Mouse (Mus musculus) intestine, embryonic 16.5 days (tissue): ENCODE measurements at regions not wholly inside any gene's neighbourhood (a gene's known extent, or its start where the extent isn't known, plus 50 kb on each side); places are given as distances from the start of the nearest gene placed in this dataset.
A peak's percentile ranks its signal among the peaks of the same experiment; 100 is the strongest.

Experiments used
- ATAC-seq: fragments of 200-750 bp; cut with Nextera tagmentation; 2 replicates; pipeline ENCODE4 v1.8.0; 2017; ENCODE audit warnings: moderate TSS enrichment, moderate library complexity
- H3K27ac ChIP-seq: fragments of 300-500 bp; sonication (generic); 2 replicates; pipeline ENCODE4 v1.5.1; 2014; ENCODE audit warnings: mild to moderate bottlenecking, low read length
- H3K27me3 ChIP-seq: fragments of 300-500 bp; sonication (generic); replicated peaks from 2 replicates; pipeline ENCODE4 v1.6.1; 2014; ENCODE audit warnings: low read length, control low read depth, mixed read lengths; ENCODE audit not compliant: control insufficient read depth, insufficient read depth
- H3K36me3 ChIP-seq: fragments of 300-500 bp; sonication (generic); 2 replicates; pipeline ENCODE4 v1.6.1; 2014; ENCODE audit warnings: low read length, control low read depth; ENCODE audit not compliant: control insufficient read depth, insufficient read depth
- H3K4me1 ChIP-seq: fragments of 300-500 bp; sonication (generic); 2 replicates; pipeline ENCODE4 v1.6.1; 2014; ENCODE audit warnings: low read length, control low read depth, mixed read lengths; ENCODE audit not compliant: control insufficient read depth, insufficient read depth
- H3K4me2 ChIP-seq: fragments of 300-500 bp; sonication (generic); 2 replicates; pipeline ENCODE4 v1.6.1; 2014; ENCODE audit warnings: low read depth, low read length, control low read depth
- H3K4me3 ChIP-seq: fragments of 300-500 bp; sonication (generic); 2 replicates; pipeline ENCODE4 v1.5.1; 2014; ENCODE audit warnings: mild to moderate bottlenecking, low read length
- H3K9ac ChIP-seq: fragments of 300-500 bp; sonication (generic); 2 replicates; pipeline ENCODE4 v1.6.1; 2014; ENCODE audit warnings: low read depth, low read length
- H3K9me3 ChIP-seq: fragments of 300-500 bp; sonication (generic); 2 replicates; pipeline ENCODE4 v1.6.1; 2016; ENCODE audit warnings: low read length, control low read depth; ENCODE audit not compliant: control insufficient read depth
- WGBS: fragments of 180-500 bp; shearing (Covaris S2); extraction: QIAGEN DNeasy Blood & Tissue Kit; methylation state at CpG from one replicate; pipeline ENCODE4 v1.1.7; 2014; 5-methylcytosine and 5-hydroxymethylcytosine counted together

GRCm38 (mm10) chr9:47364762-47365161 is 165.2 kb upstream of the Cadm1 start:
- H3K36me3 ChIP-seq = no peaks in the 10 kb centered on the region
- H3K27ac ChIP-seq = no peak overlapping the region
- no peak for ATAC-seq
- no peaks in the 10 kb centered on the region for H3K9me3 ChIP-seq
- H3K4me3 ChIP-seq = no peak overlapping the region
- H3K9ac ChIP-seq = no peak overlapping the region
- H3K4me1 ChIP-seq = peaks cover 9% of the 10 kb centered on the region; the same call in 1 of the 2 replicates
- H3K4me2 ChIP-seq = no peak overlapping the region
- WGBS = 67% methylated on average over 3 of the region's 3 CpGs
- H3K27me3 ChIP-seq = peaks cover 7% of the 10 kb centered on the region; the same call in 1 of the 2 replicates

DNA sequence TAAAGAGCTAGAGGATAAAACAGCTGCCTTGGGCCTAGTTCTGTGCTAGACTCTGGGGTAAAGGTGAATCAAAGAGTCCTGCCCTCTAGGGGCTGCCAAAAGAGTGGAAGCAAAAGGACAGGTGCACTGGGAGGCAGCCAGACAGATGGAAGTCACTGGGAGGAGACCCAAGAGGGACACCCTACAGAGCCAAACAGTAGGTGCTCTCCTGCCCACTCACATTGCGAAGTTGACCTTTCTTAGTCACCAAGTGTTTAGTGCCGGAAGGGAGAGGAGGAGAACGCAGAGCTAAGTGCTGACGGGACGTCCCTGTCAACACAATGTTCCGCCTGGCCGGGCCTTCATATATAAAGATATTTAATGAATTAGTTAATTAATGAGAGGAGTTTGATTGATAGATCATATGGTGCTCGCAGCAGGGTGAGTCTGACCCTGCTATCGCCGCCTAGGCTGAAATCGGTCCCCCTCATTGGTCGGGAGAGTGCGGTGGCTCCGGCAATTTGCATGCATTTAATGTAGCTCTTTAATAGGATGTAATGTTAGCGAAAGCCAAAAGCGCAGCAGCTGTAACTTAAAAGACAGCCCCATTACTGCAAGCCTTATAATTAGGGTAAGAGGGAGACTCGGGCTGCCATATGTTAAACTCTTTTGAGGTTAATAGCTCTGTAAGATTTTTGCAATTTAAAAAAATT is 162.6 kb upstream of the Cadm1 start:
- Histone ChIP-seq H3K27ac (no peak overlapping the region), H3K9ac (peak overlapping the region; percentile 54; the same call in 1 of the 2 replicates), H3K4me2 (peak overlapping the region; percentile 58), H3K36me3 (no peaks in the 10 kb centered on the region), H3K4me3 (peak overlapping the region; percentile 32), H3K27me3 (peaks cover 7% of the 10 kb centered on the region; the same call in 1 of the 2 replicates), H3K9me3 (no peaks in the 10 kb centered on the region), H3K4me1 (peaks cover 9% of the 10 kb centered on the region; the same call in 1 of the 2 replicates)
- 36% methylated on average over 17 of the region's 17 CpGs for WGBS
- no peak; the same call in 1 of the 2 replicates for ATAC-seq

DNA sequence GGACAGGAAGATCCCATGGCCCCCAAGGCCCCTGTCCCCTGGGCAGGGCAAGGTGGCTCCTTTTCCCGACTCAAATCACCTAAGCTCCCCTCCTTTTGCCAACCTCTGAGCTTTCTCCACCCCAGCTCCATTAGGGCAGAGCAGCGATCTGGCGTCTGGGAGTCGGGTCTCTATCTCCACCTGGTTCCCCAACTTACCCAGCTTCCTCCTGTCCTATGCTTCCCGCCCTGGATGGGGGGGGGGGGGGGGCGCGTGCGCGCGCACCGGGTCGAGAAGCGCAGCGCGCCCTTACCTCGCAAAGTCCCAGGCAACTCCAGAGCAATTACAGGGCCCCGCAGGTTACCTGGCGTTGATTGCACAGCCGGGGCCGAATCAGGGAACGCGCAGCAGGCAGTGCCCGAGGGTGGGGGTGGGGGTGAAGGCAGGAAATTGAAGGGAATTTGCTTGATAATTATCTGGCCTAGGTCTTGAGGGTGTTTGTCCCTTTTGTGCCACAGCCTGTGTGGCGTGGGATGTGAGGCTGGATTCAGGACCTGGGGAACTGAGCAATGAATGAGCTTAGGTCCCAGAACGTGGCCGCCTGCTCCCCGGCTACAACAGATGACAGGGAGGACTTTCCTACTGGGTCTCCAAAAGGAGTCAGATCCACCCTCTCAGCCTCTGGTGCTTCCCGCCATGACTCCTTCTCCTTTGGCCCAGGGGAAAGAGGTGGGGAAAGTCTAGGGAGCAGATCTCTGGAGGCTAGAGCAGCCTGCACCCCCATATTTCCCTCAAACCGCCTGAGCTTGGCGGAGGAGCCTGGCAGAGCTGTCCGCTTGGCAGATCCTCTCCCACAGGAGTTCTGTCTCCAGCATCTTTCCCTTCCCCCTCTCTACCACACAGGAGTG is 161.7 kb upstream of the Cadm1 start:
- H3K4me1 ChIP-seq = peaks cover 9% of the 10 kb centered on the region; the same call in 1 of the 2 replicates
- H3K4me3 ChIP-seq = peak overlapping the region; percentile 32
- no peak overlapping the region for H3K27ac ChIP-seq
- H3K4me2 ChIP-seq = peak overlapping the region; percentile 58
- ATAC-seq = peak; percentile 86
- 8% methylated on average over 31 of the region's 31 CpGs for WGBS
- peak overlapping the region; percentile 54 for H3K9ac ChIP-seq
- no peaks in the 10 kb centered on the region for H3K9me3 ChIP-seq
- H3K36me3 ChIP-seq = no peaks in the 10 kb centered on the region
- H3K27me3 ChIP-seq = peaks cover 7% of the 10 kb centered on the region; the same call in 1 of the 2 replicates

- Histone ChIP-seq H3K36me3 (no peaks in the 10 kb centered on the region), H3K27me3 (peaks cover 3% of the 10 kb centered on the region; the same call in 1 of the 2 replicates), H3K4me1 (peaks cover 9% of the 10 kb centered on the region; the same call in 1 of the 2 replicates), H3K27ac (no peak overlapping the region), H3K9me3 (no peaks in the 10 kb centered on the region), H3K4me2 (no peak overlapping the region), H3K4me3 (no peak overlapping the region), H3K9ac (no peak overlapping the region)
- WGBS = 81% methylated on average over 7 of the region's 7 CpGs
- no peak for ATAC-seq
Observed at GRCm38 (mm10) chr9:47372296-47372695, 157.7 kb upstream of the Cadm1 start.

- Histone ChIP-seq H3K27me3 (no peaks in the 10 kb centered on the region), H3K9ac (no peak overlapping the region), H3K4me2 (no peak overlapping the region), H3K4me1 (no peaks in the 10 kb centered on the region), H3K4me3 (no peak overlapping the region), H3K9me3 (no peaks in the 10 kb centered on the region), H3K36me3 (no peaks in the 10 kb centered on the region), H3K27ac (no peak overlapping the region)
- 95% methylated on average over 7 of the region's 7 CpGs for whole genome bisulfite sequencing
- no peak for ATAC-seq
Observed at GRCm38 (mm10) chr9:47374086-47374485, 155.9 kb upstream of the Cadm1 start.

- Histone ChIP-seq H3K4me2 (no peak overlapping the region), H3K4me1 (no peaks in the 10 kb centered on the region), H3K36me3 (no peaks in the 10 kb centered on the region), H3K27me3 (no peaks in the 10 kb centered on the region), H3K4me3 (no peak overlapping the region), H3K9me3 (no peaks in the 10 kb centered on the region), H3K9ac (no peak overlapping the region), H3K27ac (no peak overlapping the region)
- 69% methylated on average over 1 of the region's 1 CpGs for WGBS
- ATAC-seq = no peak
Observed at GRCm38 (mm10) chr9:47376645-47377044, 153.3 kb upstream of the Cadm1 start.

DNA sequence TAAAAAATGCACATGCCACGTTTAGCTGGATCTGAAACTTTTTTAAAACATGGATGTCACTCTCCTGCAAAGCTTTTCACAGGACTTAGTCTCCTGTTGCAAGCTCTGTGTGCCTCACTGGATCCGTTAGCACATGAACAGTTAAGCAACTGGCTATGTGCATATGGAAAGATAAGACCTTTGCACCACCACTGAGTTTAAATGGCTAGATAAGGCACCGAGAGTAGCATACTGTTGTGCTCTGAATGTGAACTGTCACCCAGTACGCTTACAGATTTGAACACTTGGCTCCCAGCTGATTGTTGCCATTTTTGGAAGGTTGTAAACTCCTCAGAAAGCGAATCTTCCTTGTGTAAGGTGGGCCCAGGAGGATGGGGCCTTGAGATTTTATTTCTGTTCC is 151.4 kb upstream of the Cadm1 start:
- H3K4me3 ChIP-seq = no peak overlapping the region
- no peaks in the 10 kb centered on the region for H3K4me1 ChIP-seq
- H3K27ac ChIP-seq = no peak overlapping the region
- H3K36me3 ChIP-seq = no peaks in the 10 kb centered on the region
- no peak overlapping the region for H3K9ac ChIP-seq
- H3K27me3 ChIP-seq = no peaks in the 10 kb centered on the region
- no peak for ATAC-seq
- WGBS = 69% methylated on average over 5 of the region's 5 CpGs
- no peak overlapping the region for H3K4me2 ChIP-seq
- no peaks in the 10 kb centered on the region for H3K9me3 ChIP-seq

DNA sequence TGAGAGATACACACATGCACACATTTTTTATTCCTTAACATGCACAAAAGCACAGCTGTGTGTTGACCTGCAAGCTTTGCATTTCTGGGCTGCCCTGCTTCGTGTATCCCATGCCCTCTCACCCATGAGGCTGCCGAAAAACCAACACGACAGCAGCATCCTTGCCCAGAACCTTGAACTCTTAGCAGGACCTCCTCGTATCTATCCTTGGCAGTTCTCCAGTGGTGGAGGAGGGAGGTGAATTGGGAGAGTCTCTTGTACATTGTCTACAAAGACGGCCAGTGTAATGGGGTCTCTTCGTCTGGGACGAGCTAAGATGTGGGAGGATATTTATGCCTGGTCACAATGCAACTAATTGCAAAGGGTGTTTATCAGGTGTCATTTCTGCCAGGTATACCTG is 149.6 kb upstream of the Cadm1 start:
- Histone ChIP-seq H3K27ac (no peak overlapping the region), H3K4me2 (no peak overlapping the region), H3K9ac (no peak overlapping the region), H3K9me3 (no peaks in the 10 kb centered on the region), H3K27me3 (no peaks in the 10 kb centered on the region), H3K36me3 (no peaks in the 10 kb centered on the region), H3K4me3 (no peak overlapping the region), H3K4me1 (no peaks in the 10 kb centered on the region)
- no peak for ATAC-seq
- WGBS = 56% methylated on average over 7 of the region's 7 CpGs

DNA sequence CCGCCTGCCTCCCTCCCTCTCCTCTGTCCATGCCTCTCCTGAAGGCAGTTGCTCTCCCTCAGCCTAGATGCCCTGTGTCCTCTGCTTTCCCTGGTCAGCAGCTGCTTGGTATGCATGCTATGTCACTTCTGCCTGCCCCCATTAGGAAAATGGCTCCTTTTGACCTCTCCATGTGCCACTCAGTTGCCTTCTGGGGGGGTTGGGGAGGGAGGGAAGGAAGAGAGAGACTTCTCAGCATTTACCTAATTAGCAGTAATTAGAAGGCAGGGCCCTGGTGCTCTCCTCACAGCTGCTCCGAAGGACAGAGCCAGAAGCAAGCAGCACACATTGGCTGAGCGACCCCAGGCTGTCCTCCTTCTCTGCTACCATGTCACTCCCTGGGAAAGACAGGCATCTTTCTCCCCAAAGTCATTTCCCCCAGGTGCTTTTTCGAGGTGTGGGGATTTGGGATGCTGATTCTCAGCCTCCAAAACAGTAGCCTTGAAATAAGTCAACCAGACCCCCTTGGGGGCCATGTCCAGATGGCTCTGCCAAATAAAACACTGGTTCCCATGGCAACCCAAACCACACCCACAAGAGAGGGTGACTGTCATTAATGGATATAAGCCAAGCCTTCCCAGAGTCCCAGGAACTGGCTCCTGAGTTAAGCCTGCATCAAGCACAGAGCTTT is 145.7 kb upstream of the Cadm1 start:
- Histone ChIP-seq H3K9ac (no peak overlapping the region), H3K4me2 (no peak overlapping the region), H3K27ac (0 out of 2 replicates have a peak overlapping the region, but pooled peaks have one; percentile 1), H3K36me3 (no peaks in the 10 kb centered on the region), H3K9me3 (no peaks in the 10 kb centered on the region), H3K4me3 (no peak overlapping the region), H3K4me1 (no peaks in the 10 kb centered on the region), H3K27me3 (no peaks in the 10 kb centered on the region)
- no peak for ATAC-seq
- 46% methylated on average over 4 of the region's 4 CpGs for WGBS
